Mouse (Mus musculus) spleen, adult 2 months (tissue): ENCODE results near the gene Dck.

ENCODE experiments used
- CTCF ChIP-seq: fragments of 200-500 bp; IDR thresholded peaks from 2 replicates; pipeline ENCODE4 v1.5.1; 2011; ENCODE audit warnings: mild to moderate bottlenecking, inconsistent platforms; ENCODE audit not compliant: insufficient read depth, insufficient read length, insufficient replicate concordance; ENCODE audit errors: extremely low read depth
- POLR2A ChIP-seq: fragments of 200-500 bp; IDR thresholded peaks from 2 replicates; pipeline ENCODE4 v1.6.1; 2011; ENCODE audit warnings: low read depth, low read length, inconsistent platforms

GRCm38 (mm10) chr5:88790675-88791074, 25.9 kb downstream of the Dck start:
- no peak for TF ChIP-seq CTCF
- TF ChIP-seq POLR2A = no peak
